Mouse (Mus musculus) CH12.LX (cell line): ENCODE data around the gene Ms4a10. TPM values are rescaled to one million over a fixed set of nuclear protein-coding genes. Genes with fewer than 3 reads are reported as not detected.

Experiments
- DNase-seq: peaks from one replicate; pipeline ENCODE4 v3.0.0-alpha.2; 2013; ENCODE audit errors: extremely low read depth
- H3K27ac ChIP-seq: 2 replicates; pipeline ENCODE4 v1.5.1; 2012; ENCODE audit warnings: low read depth, mild to moderate bottlenecking, control low read depth, moderate library complexity; ENCODE audit not compliant: insufficient read depth
- H3K27me3 ChIP-seq: replicated peaks from 2 replicates; pipeline ENCODE3; 2012; ENCODE audit warnings: inconsistent platforms
- H3K36me3 ChIP-seq, 2 experiments: replicated peaks in 1 of 2; 2 replicates each; pipeline versions ENCODE3 to v1.6.1; 2012; ENCODE audit warnings: inconsistent platforms in 1 of 2, low read length in 1 of 2, mild to moderate bottlenecking in 1 of 2, mixed read lengths in 1 of 2, moderate library complexity in 1 of 2; ENCODE audit not compliant: control insufficient read depth in 1 of 2, insufficient read depth in 1 of 2
- H3K4me1 ChIP-seq, 2 experiments: 2 replicates each; pipeline ENCODE4 v1.6.1; 2012; ENCODE audit warnings: inconsistent platforms in 1 of 2, moderate library complexity in 1 of 2; ENCODE audit not compliant: insufficient read depth in 2 of 2, control insufficient read depth in 1 of 2
- H3K4me2 ChIP-seq: 2 replicates; pipeline ENCODE4 v1.6.1; 2012; ENCODE audit warnings: low read depth, mild to moderate bottlenecking, control low read depth; ENCODE audit not compliant: poor library complexity, insufficient read depth, severe bottlenecking
- H3K4me3 ChIP-seq, 3 experiments: fragments of 150-350 bp in 1 of 3; sonication (generic) in 1 of 3; replicated peaks in 1 of 3; 2 replicates each; pipeline versions ENCODE3 to v1.5.1; 2011 to 2012; ENCODE audit warnings: low read depth in 2 of 3, low read length in 2 of 3, mild to moderate bottlenecking in 2 of 3, moderate library complexity in 2 of 3, control low read depth in 1 of 3, improper control_type of control experiment in 1 of 3, inconsistent platforms in 1 of 3, mixed read lengths in 1 of 3; ENCODE audit not compliant: poor library complexity in 1 of 3
- H3K79me2 ChIP-seq: replicated peaks from 2 replicates; pipeline ENCODE4 v1.6.1; 2012; ENCODE audit warnings: mild to moderate bottlenecking, moderate library complexity; ENCODE audit not compliant: control insufficient read depth, poor library complexity, insufficient read depth, severe bottlenecking; ENCODE audit errors: extremely low read depth
- H3K9ac ChIP-seq: 2 replicates; pipeline ENCODE4 v1.6.1; 2012; ENCODE audit warnings: low read depth, mild to moderate bottlenecking, control low read depth, moderate library complexity; ENCODE audit not compliant: insufficient read depth
- H3K9me3 ChIP-seq: replicated peaks from 2 replicates; pipeline ENCODE3; 2012; ENCODE audit warnings: low read length, inconsistent platforms, mixed read lengths
- CHD1 ChIP-seq: IDR thresholded peaks from 2 replicates; pipeline ENCODE4 v1.6.1; 2012; ENCODE audit warnings: low read depth, low read length, improper control_type of control experiment, inconsistent platforms
- CHD2 ChIP-seq: IDR thresholded peaks from 2 replicates; pipeline ENCODE4 v1.6.1; 2011; ENCODE audit warnings: low read length, improper control_type of control experiment
- CTCF ChIP-seq, 2 experiments: IDR thresholded peaks in 1 of 2; conservative IDR thresholded peaks in 1 of 2; 2 replicates each; pipeline ENCODE4 v1.5.1; 2011 to 2012; ENCODE audit warnings: low read depth in 2 of 2, low read length in 2 of 2, improper control_type of control experiment in 1 of 2, inconsistent platforms in 1 of 2, mild to moderate bottlenecking in 1 of 2, moderate library complexity in 1 of 2
- E2F4 ChIP-seq: IDR thresholded peaks from 2 replicates; pipeline ENCODE4 v1.6.1; 2011; ENCODE audit warnings: low read depth, low read length, improper control_type of control experiment; ENCODE audit not compliant: insufficient replicate concordance
- EP300 ChIP-seq: IDR thresholded peaks from 2 replicates; pipeline ENCODE4 v1.6.1; 2011; ENCODE audit warnings: low read length, improper control_type of control experiment
- GABPA ChIP-seq: IDR thresholded peaks from 2 replicates; pipeline ENCODE4 v1.6.1; 2012; ENCODE audit warnings: low read depth, low read length, improper control_type of control experiment, inconsistent platforms; ENCODE audit not compliant: insufficient replicate concordance
- HCFC1 ChIP-seq: IDR thresholded peaks from 2 replicates; pipeline ENCODE4 v1.6.1; 2012; ENCODE audit warnings: low read depth, mild to moderate bottlenecking, inconsistent platforms, low read length, improper control_type of control experiment
- JUND ChIP-seq: conservative IDR thresholded peaks from 2 replicates; pipeline ENCODE4 v1.6.1; 2011; ENCODE audit warnings: low read depth, low read length, improper control_type of control experiment
- MAFK ChIP-seq: IDR thresholded peaks from 2 replicates; pipeline ENCODE4 v1.6.1; 2011; ENCODE audit warnings: low read length, improper control_type of control experiment; ENCODE audit not compliant: insufficient replicate concordance
- MAZ ChIP-seq: IDR thresholded peaks from 2 replicates; pipeline ENCODE4 v1.6.1; 2012; ENCODE audit warnings: low read depth, mild to moderate bottlenecking, inconsistent platforms, low read length, improper control_type of control experiment, moderate library complexity
- MYC ChIP-seq: IDR thresholded peaks from 2 replicates; pipeline ENCODE4 v1.6.1; 2011; ENCODE audit warnings: low read depth, mild to moderate bottlenecking, improper control_type of control experiment, low read length
- NELFE ChIP-seq: IDR thresholded peaks from 2 replicates; pipeline ENCODE4 v1.6.1; 2011; ENCODE audit warnings: low read depth, low read length, improper control_type of control experiment
- NRF1 ChIP-seq: IDR thresholded peaks from 2 replicates; pipeline ENCODE4 v1.6.1; 2014; ENCODE audit warnings: low read depth, mild to moderate bottlenecking, inconsistent platforms, low read length, improper control_type of control experiment, moderate library complexity
- POLR2A ChIP-seq: IDR thresholded peaks from 2 replicates; pipeline ENCODE4 v1.6.1; 2011; ENCODE audit warnings: low read depth, mild to moderate bottlenecking, improper control_type of control experiment, low read length
- RAD21 ChIP-seq: IDR thresholded peaks from 2 replicates; pipeline ENCODE4 v1.6.1; 2011; ENCODE audit warnings: low read depth, mild to moderate bottlenecking, low read length, improper control_type of control experiment, moderate library complexity
- TBP ChIP-seq: conservative IDR thresholded peaks from 2 replicates; pipeline ENCODE4 v1.6.1; 2011; ENCODE audit warnings: low read depth, low read length, improper control_type of control experiment
- UBTF ChIP-seq: IDR thresholded peaks from 2 replicates; pipeline ENCODE4 v1.6.1; 2012; ENCODE audit warnings: low read depth, mild to moderate bottlenecking, inconsistent platforms, low read length, improper control_type of control experiment, moderate library complexity
- ZC3H11A ChIP-seq: IDR thresholded peaks from 2 replicates; pipeline ENCODE4 v1.6.1; 2012; ENCODE audit warnings: low read depth, mild to moderate bottlenecking, inconsistent platforms, low read length, improper control_type of control experiment
- ZKSCAN1 ChIP-seq: IDR thresholded peaks from 2 replicates; pipeline ENCODE4 v1.6.1; 2012; ENCODE audit warnings: low read depth, inconsistent platforms, low read length, improper control_type of control experiment, borderline replicate concordance
- dilution Hi-C: fragments of 300-500 bp; cut with MboI; formaldehyde crosslinking; loops from 2 replicates; pipeline ENCODE4 v1.14.3; 2020; ENCODE audit warnings: low sequenced_read_pairs; ENCODE audit not compliant: extremely low pct_unique_long_range_greater_than_20kb, extremely low pct_ligation_motif_present
- in situ Hi-C: fragments of 300-500 bp; cut with MboI; formaldehyde crosslinking; loops from 3 replicates; pipeline ENCODE4 v1.14.3; 2019; ENCODE audit warnings: low sequenced_read_pairs, low pct_ligation_motif_present, low pct_unique_long_range_greater_than_20kb, mixed read lengths
- polyA plus RNA-seq: library from polyadenylated mRNA; unstranded; fragments of >175 nt; gene quantifications from 2 replicates; pipeline ENCODE4 v1.2.1, GENCODE M21; 2012; ENCODE audit warnings: low read depth; ENCODE audit not compliant: insufficient read length
- total RNA-seq, 2 experiments: library from RNA; depleted of rRNA; stranded (reverse); fragments of 300-350 nt in 1 of 2; fragments of >200 nt in 1 of 2; gene quantifications; 2 replicates each; pipeline ENCODE4 v1.2.3; 2012 to 2014

Gene Ms4a10
- total and polyA plus RNA-seq, 3 experiments, result not detected

GRCm38 (mm10) chr19:10926666-10927065 is 47.8 kb downstream of the Ms4a10 start:
- Histone ChIP-seq H3K27ac (no peak overlapping the region), H3K27me3 (peaks cover 2% of the 10 kb centered on the region), H3K9me3 (peaks cover 5% of the 10 kb centered on the region), H3K4me3 (no peak overlapping the region), H3K36me3 (no peaks in the 10 kb centered on the region), H3K9ac (no peak overlapping the region), H3K4me1 (peaks cover 3 to 12% of the 10 kb centered on the region in 2 experiments; a peak in 3 of 4 replicates), H3K4me2 (no peak overlapping the region), H3K79me2 (no peaks in the 10 kb centered on the region)
- dilution Hi-C loops (no loop called here), in situ Hi-C loops (no loop called here)
- no peak for DNase-seq
- TF ChIP-seq HCFC1 (no peak), NELFE (no peak), CHD1 (no peak), MYC (no peak), TBP (no peak), UBTF (no peak), MAZ (no peak), CTCF (conservative IDR thresholded peaks at IDR 0.05 in 1 of 2, IDR thresholded peaks at IDR 0.05 in 1 of 2; ENCODE audit: low read depth in 2 of 2, low read length in 2 of 2) (no peak), E2F4 (no peak)

DNA sequence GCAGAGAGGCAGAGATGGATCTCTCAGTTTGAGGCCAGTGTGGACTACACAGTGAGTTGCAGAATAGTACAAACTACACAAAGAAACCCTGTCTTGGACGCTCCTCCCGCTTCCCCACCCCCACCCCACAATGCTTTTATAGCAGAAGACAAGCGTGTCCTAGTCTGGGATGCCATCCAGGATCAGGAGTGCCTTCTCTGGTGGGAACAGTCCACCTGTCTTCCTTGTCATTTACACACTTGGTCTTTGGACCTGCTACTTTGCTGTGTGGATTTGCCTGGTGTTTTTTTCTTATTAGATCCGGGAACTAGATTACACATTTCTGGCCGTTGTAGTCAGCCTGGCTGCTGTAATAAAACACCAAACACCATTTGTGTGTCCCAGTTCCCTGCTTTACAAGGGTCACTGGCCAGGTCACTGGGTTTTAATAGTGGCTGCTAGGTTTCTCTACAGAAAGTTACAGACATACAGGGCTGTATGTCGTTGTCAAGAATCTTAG is 48.3 kb downstream of the Ms4a10 start:
- in situ Hi-C loops (no loop called here), dilution Hi-C loops (no loop called here)
- H3K9ac ChIP-seq, result no peak overlapping the region
- no peak overlapping the region for H3K4me2 ChIP-seq
- H3K27ac ChIP-seq, result no peak overlapping the region
- DNase-seq, result no peak
- peaks cover under 1% of the 10 kb centered on the region for H3K9me3 ChIP-seq
- peaks cover 3 to 12% of the 10 kb centered on the region in 2 experiments; a peak in 3 of 4 replicates for H3K4me1 ChIP-seq
- no peaks in the 10 kb centered on the region for H3K79me2 ChIP-seq
- no peak overlapping the region for H3K4me3 ChIP-seq
- TF ChIP-seq MAFK (no peak), CHD1 (no peak), E2F4 (no peak), CTCF (conservative IDR thresholded peaks at IDR 0.05 in 1 of 2, IDR thresholded peaks at IDR 0.05 in 1 of 2; ENCODE audit: low read depth in 2 of 2, low read length in 2 of 2) (no peak), NRF1 (no peak), POLR2A (no peak), EP300 (no peak), RAD21 (no peak), TBP (no peak), NELFE (no peak), UBTF (no peak), CHD2 (no peak), ZC3H11A (no peak), GABPA (no peak), ZKSCAN1 (no peak), JUND (no peak)
- TF ChIP-seq, all 38 proteins: peak for 0
- Histone ChIP-seq H3K36me3 (no peaks in the 10 kb centered on the region), H3K27me3 (peaks cover 2% of the 10 kb centered on the region)
